31 mouse cellular contexts compared by ENCODE assay signal in the genomic region with DNA sequence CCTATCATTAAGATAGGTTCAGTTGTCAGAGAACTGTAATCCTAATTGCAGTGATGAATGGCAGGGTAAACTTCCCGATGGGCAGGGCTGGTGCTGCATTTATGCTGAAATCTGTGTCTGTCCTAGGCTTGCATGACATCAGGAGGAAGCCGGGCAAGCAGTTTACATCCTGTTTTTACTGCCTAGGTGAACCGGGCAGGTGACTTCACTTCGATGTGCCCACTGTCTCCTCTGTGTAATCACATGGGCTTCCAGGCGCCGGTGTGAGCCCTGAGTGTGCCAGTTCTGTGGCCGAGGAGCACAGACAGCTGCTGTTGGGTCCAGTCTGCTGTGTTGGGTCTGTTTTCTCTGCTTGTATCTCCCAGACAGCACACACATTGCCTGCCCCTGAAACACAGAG. TPM values are rescaled to one million over a fixed set of nuclear protein-coding genes. Genes with fewer than 3 reads are reported as not detected.
DNase-seq lines count a peak whose midpoint lies in the region; ATAC-seq lines count a peak whose summit lies in the region.
"Had no signal": no experiment of that assay in that cellular context is flagged by ENCODE, and none has a peak within 500 bp of the region (broad histone marks: within the 10 kb centered on the region; RNA-seq: fewer than 3 reads in every experiment).

No protein-coding gene starts in this region.

- DNase-seq in limb, embryonic 10.5 days (ENCODE audit: low spot score) = no peak
- peak; percentile 50 to 56 for DNase-seq in B cell, adult 2 months
- peak; percentile 62 for DNase-seq in T-cell, adult 2 months (ENCODE audit: low spot score)
- DNase-seq in splenic B cell, adult 2 months (ENCODE audit: low read depth, low spot score) = peak; percentile 52
- no peak for DNase-seq in cerebellum, adult 9-10 months
- DNase-seq in thymus, postnatal 25 days = no peak
- DNase-seq: adrenal gland, postnatal 36 days; cerebellum, adult 11 months; cerebellum, postnatal 10 days; gastrocnemius, adult 2 months; heart, postnatal 4 days; kidney, postnatal 25 days; liver, embryonic 13.5 days; lung, embryonic 14.5 days; midbrain, embryonic 14.5 days; retina, postnatal 1 day; right cerebral cortex, postnatal 25 days; thymus, postnatal 14 days had no signal

- H3K9me3 ChIP-seq in limb, embryonic 15.5 days = no peaks in the 10 kb centered on the region
- H3K9me3 ChIP-seq in limb, embryonic 10.5 days (replicated peaks) = no peaks in the 10 kb centered on the region
- H3K9me3 ChIP-seq: embryonic facial prominence, embryonic 12.5 days; forebrain, embryonic 13.5 days; heart, embryonic 10.5 days; limb, embryonic 13.5 days; liver, embryonic 13.5 days; neural tube, embryonic 12.5 days had no signal

- 0 out of 2 replicates have a peak, but pooled peaks cover 7% of the 10 kb centered on the region for H3K27me3 ChIP-seq in limb, embryonic 15.5 days
- H3K27me3 ChIP-seq in limb, embryonic 10.5 days (ENCODE audit: low read depth, poor library complexity, severe bottlenecking) = peaks cover 9% of the 10 kb centered on the region
- no peaks in the 10 kb centered on the region for H3K27me3 ChIP-seq in splenic B cell, adult 2 months (ENCODE audit: control insufficient read depth, insufficient read depth, low read length, poor library complexity, severe bottlenecking)

- peak overlapping the region; percentile 59; the same call in 1 of the 2 replicates for H3K27ac ChIP-seq in limb, embryonic 15.5 days
- H3K27ac ChIP-seq in limb, embryonic 10.5 days = no peak overlapping the region
- H3K27ac ChIP-seq: embryonic facial prominence, embryonic 12.5 days; forebrain, embryonic 13.5 days; gastrocnemius, adult 2 months; heart, embryonic 10.5 days; layer of hippocampus, adult 2 months; limb, embryonic 13.5 days; liver, embryonic 13.5 days; neural tube, embryonic 12.5 days had no signal

- no peak overlapping the region for H3K4me3 ChIP-seq in limb, embryonic 15.5 days
- no peak overlapping the region for H3K4me3 ChIP-seq in limb, embryonic 10.5 days
- H3K4me3 ChIP-seq: embryonic facial prominence, embryonic 12.5 days; erythroblast, embryonic 14.5 days; forebrain, embryonic 13.5 days; gastrocnemius, adult 2 months; heart, embryonic 10.5 days; layer of hippocampus, adult 2 months; limb, embryonic 13.5 days; liver, embryonic 13.5 days; neural tube, embryonic 12.5 days had no signal

- no peaks in the 10 kb centered on the region for H3K4me1 ChIP-seq in limb, embryonic 15.5 days
- H3K4me1 ChIP-seq in limb, embryonic 10.5 days = no peaks in the 10 kb centered on the region
- H3K4me1 ChIP-seq: embryonic facial prominence, embryonic 12.5 days; forebrain, embryonic 13.5 days; heart, embryonic 10.5 days; limb, embryonic 13.5 days; liver, embryonic 13.5 days; neural tube, embryonic 12.5 days had no signal

- H3K9ac ChIP-seq in limb, embryonic 15.5 days = no peak overlapping the region
- H3K9ac ChIP-seq: embryonic facial prominence, embryonic 12.5 days; forebrain, embryonic 13.5 days; limb, embryonic 13.5 days; liver, embryonic 13.5 days; lung, embryonic 14.5 days; neural tube, embryonic 12.5 days had no signal

- ATAC-seq in limb, embryonic 15.5 days (ENCODE audit: insufficient number of reproducible peaks, low FRiP score, low TSS enrichment, low read depth) = no peak
- ATAC-seq: forebrain, embryonic 13.5 days; hindbrain, embryonic 16.5 days; intestine, postnatal 0 days had no signal

- WGBS in limb, embryonic 15.5 days = 74% methylated on average over 7 of the region's 7 CpGs
- 87% methylated on average over 7 of the region's 7 CpGs for WGBS in limb, embryonic 10.5 days

- no peaks in the 10 kb centered on the region for H3K36me3 ChIP-seq in limb, embryonic 15.5 days
- H3K36me3 ChIP-seq in limb, embryonic 10.5 days = no peaks in the 10 kb centered on the region
- H3K36me3 ChIP-seq in splenic B cell, adult 2 months (ENCODE audit: control insufficient read depth, insufficient read depth, low read length, poor library complexity, severe bottlenecking) = no peaks in the 10 kb centered on the region
- H3K36me3 ChIP-seq: embryonic facial prominence, embryonic 12.5 days; heart, embryonic 10.5 days; limb, embryonic 13.5 days; liver, embryonic 13.5 days; neural tube, embryonic 12.5 days had no signal

- no peak overlapping the region for H3K4me2 ChIP-seq in limb, embryonic 15.5 days
- H3K4me2 ChIP-seq: embryonic facial prominence, embryonic 12.5 days; forebrain, embryonic 13.5 days; limb, embryonic 13.5 days; liver, embryonic 13.5 days; lung, embryonic 14.5 days; neural tube, embryonic 12.5 days had no signal

RNA-seq across cellular contexts. Expression of gene Lypd3, which starts 10.1 kb away (rescaled TPM):
- polyA plus RNA-seq in limb, embryonic 15.5 days (2015; fragmentation: Nextera tagmentation; extraction: Ambion mirVana) = 125 and 128 TPM in 2 replicates
- 1.5 and 2.2 TPM in 2 replicates for polyA plus RNA-seq in limb, embryonic 10.5 days (2016; fragmentation: Nextera tagmentation; extraction: Ambion mirVana)
- polyA plus RNA-seq: cortical plate, adult 2 months; erythroblast, embryonic 14.5 days; forebrain, embryonic 13.5 days; liver, embryonic 13.5 days had no signal

RNA-seq across cellular contexts. Expression of gene Tex101, which starts 30.0 kb away (rescaled TPM):
- not detected in 2 replicates for polyA plus RNA-seq in limb, embryonic 15.5 days (2015; fragmentation: Nextera tagmentation; extraction: Ambion mirVana)
- polyA plus RNA-seq in limb, embryonic 10.5 days (2016; fragmentation: Nextera tagmentation; extraction: Ambion mirVana) = not detected in 2 replicates
- polyA plus RNA-seq: cortical plate, adult 2 months; embryonic facial prominence, embryonic 12.5 days; erythroblast, embryonic 14.5 days; forebrain, embryonic 13.5 days; heart, embryonic 10.5 days; heart, embryonic 16.5 days; hindbrain, embryonic 16.5 days; intestine, postnatal 0 days; kidney, embryonic 14.5 days; limb, embryonic 13.5 days; liver, embryonic 13.5 days; lung, embryonic 14.5 days; midbrain, embryonic 14.5 days; neural tube, embryonic 12.5 days had no signal

RNA-seq across cellular contexts. Expression of gene Phldb3, which starts 35.9 kb away (rescaled TPM):
- polyA plus RNA-seq in limb, embryonic 15.5 days (2015; fragmentation: Nextera tagmentation; extraction: Ambion mirVana) = 1.4 and 1.7 TPM in 2 replicates
- polyA plus RNA-seq in limb, embryonic 10.5 days (2016; fragmentation: Nextera tagmentation; extraction: Ambion mirVana) = 0.09 and 0.14 TPM in 2 replicates
- polyA plus RNA-seq: forebrain, embryonic 13.5 days; heart, embryonic 10.5 days; hindbrain, embryonic 16.5 days; midbrain, embryonic 14.5 days; neural tube, embryonic 12.5 days had no signal

RNA-seq across cellular contexts. Expression of gene Zfp575, which starts 59.0 kb away (rescaled TPM):
- polyA plus RNA-seq in limb, embryonic 15.5 days (2015; fragmentation: Nextera tagmentation; extraction: Ambion mirVana) = 5.2 and 6.4 TPM in 2 replicates
- polyA plus RNA-seq in limb, embryonic 10.5 days (2016; fragmentation: Nextera tagmentation; extraction: Ambion mirVana) = 1.6 and 2.6 TPM in 2 replicates

RNA-seq across cellular contexts. Expression of gene Ethe1, which starts 59.1 kb away (rescaled TPM):
- 28.0 and 28.7 TPM in 2 replicates for polyA plus RNA-seq in limb, embryonic 15.5 days (2015; fragmentation: Nextera tagmentation; extraction: Ambion mirVana)
- polyA plus RNA-seq in limb, embryonic 10.5 days (2016; fragmentation: Nextera tagmentation; extraction: Ambion mirVana) = 27.1 and 31.9 TPM in 2 replicates

Comparison
In these comparisons a context has a peak if more than half of its experiments do, and no peak if none do; other contexts are left out.
1. RNA of gene Lypd3, which starts 10.1 kb away (polyA plus RNA-seq): 125 to 128 TPM in limb, embryonic 15.5 days; 1.5 to 2.2 TPM in limb, embryonic 10.5 days; every median in the first group is over 10 times any median in the second.
2. DNase-seq: peak in B cell, adult 2 months (2 of 2), T-cell, adult 2 months (single experiment) and splenic B cell, adult 2 months (single experiment); none in limb, embryonic 10.5 days (single experiment), cerebellum, adult 9-10 months (single experiment) and thymus, postnatal 25 days (single experiment).